12 mouse cellular contexts compared by ENCODE assay signal in the genomic region with DNA sequence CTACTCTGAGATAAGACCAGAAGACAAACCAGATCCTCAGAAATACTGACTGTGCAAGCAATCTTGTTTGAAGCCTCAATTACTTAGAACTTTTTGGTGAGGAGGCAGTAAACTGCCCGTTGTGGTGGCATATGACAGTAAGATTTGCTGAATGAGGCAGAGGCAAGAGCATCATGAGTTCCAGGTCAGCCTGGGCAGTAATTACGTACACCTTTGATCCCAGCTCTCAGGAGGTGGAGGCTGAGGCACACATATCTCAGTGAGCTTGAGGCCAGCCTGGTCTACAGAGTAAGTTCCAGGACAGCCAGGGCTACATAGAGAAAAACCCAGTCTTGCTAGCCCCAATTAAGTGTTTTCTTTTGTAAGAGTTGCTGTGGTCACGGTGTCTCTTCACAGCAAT. TPM values are rescaled to one million over a fixed set of nuclear protein-coding genes. Genes with fewer than 3 reads are reported as not detected.
A peak's percentile ranks its signal among the peaks of the same experiment; 100 is the strongest.
DNase-seq lines count a peak whose midpoint lies in the region; ATAC-seq and TF ChIP-seq lines count a peak whose summit lies in the region.
"Had no signal": no experiment of that assay in that cellular context is flagged by ENCODE, and none has a peak within 500 bp of the region (broad histone marks: within the 10 kb centered on the region; RNA-seq: fewer than 3 reads in every experiment).

No protein-coding gene starts in this region.

- H3K4me3 ChIP-seq in intestine, embryonic 14.5 days (ENCODE audit: low read depth, low read length) = no peak overlapping the region
- H3K4me3 ChIP-seq in intestine, postnatal 0 days (ENCODE audit: low read depth, low read length) = no peak overlapping the region
- no peak overlapping the region for H3K4me3 ChIP-seq in forebrain, embryonic 10.5 days
- H3K4me3 ChIP-seq in hindbrain, embryonic 16.5 days (ENCODE audit: low read length) = no peak overlapping the region
- H3K4me3 ChIP-seq in neural tube, embryonic 13.5 days = no peak overlapping the region
- H3K4me3 ChIP-seq in liver, embryonic 11.5 days (ENCODE audit: low read depth, low read length) = no peak overlapping the region

- H3K36me3 ChIP-seq in intestine, embryonic 14.5 days (ENCODE audit: control insufficient read depth, insufficient read depth, low read length) = peaks cover 11% of the 10 kb centered on the region
- H3K36me3 ChIP-seq in intestine, postnatal 0 days (ENCODE audit: control insufficient read depth, insufficient read depth) = peaks cover 18% of the 10 kb centered on the region
- peaks cover 58% of the 10 kb centered on the region for H3K36me3 ChIP-seq in forebrain, embryonic 10.5 days (replicated peaks)
- H3K36me3 ChIP-seq in hindbrain, embryonic 16.5 days (ENCODE audit: control insufficient read depth, insufficient read depth, low read length) = no peaks in the 10 kb centered on the region
- H3K36me3 ChIP-seq in neural tube, embryonic 13.5 days = no peaks in the 10 kb centered on the region
- H3K36me3 ChIP-seq in liver, embryonic 11.5 days (ENCODE audit: control insufficient read depth, insufficient read depth, low read length) = peaks cover 2% of the 10 kb centered on the region; the same call in 1 of the 2 replicates

- H3K4me1 ChIP-seq in intestine, embryonic 14.5 days (replicated peaks; ENCODE audit: control insufficient read depth, insufficient read depth, low read length) = peaks cover 9% of the 10 kb centered on the region
- H3K4me1 ChIP-seq in intestine, postnatal 0 days (replicated peaks; ENCODE audit: control insufficient read depth, insufficient read depth, low read length) = 0 out of 2 replicates have a peak, but pooled peaks cover 3% of the 10 kb centered on the region
- peaks cover 31% of the 10 kb centered on the region for H3K4me1 ChIP-seq in forebrain, embryonic 10.5 days
- peaks cover 3% of the 10 kb centered on the region; the same call in 1 of the 2 replicates for H3K4me1 ChIP-seq in hindbrain, embryonic 16.5 days (ENCODE audit: control insufficient read depth, insufficient read depth, low read depth, low read length)
- peaks cover 17% of the 10 kb centered on the region for H3K4me1 ChIP-seq in neural tube, embryonic 13.5 days (replicated peaks)
- no peaks in the 10 kb centered on the region; the same call in 1 of the 2 replicates for H3K4me1 ChIP-seq in liver, embryonic 11.5 days (replicated peaks; ENCODE audit: control insufficient read depth, insufficient read depth, low read length)

- no peak for ATAC-seq in intestine, embryonic 14.5 days (replicated peaks; ENCODE audit: low FRiP score, low TSS enrichment, low read depth)
- ATAC-seq in intestine, postnatal 0 days = no peak
- ATAC-seq in hindbrain, embryonic 16.5 days = no peak
- ATAC-seq in neural tube, embryonic 13.5 days (ENCODE audit: low read depth) = no peak
- ATAC-seq in liver, embryonic 11.5 days (replicated peaks; ENCODE audit: low FRiP score) = no peak
- no peak for ATAC-seq in inflammation-experienced regulatory T-cells, adult 6 months

- H3K4me2 ChIP-seq in intestine, embryonic 14.5 days (ENCODE audit: low read length) = no peak overlapping the region
- H3K4me2 ChIP-seq in intestine, postnatal 0 days (replicated peaks; ENCODE audit: low read depth) = no peak overlapping the region
- no peak overlapping the region for H3K4me2 ChIP-seq in hindbrain, embryonic 16.5 days (ENCODE audit: low read length)
- no peak overlapping the region for H3K4me2 ChIP-seq in neural tube, embryonic 13.5 days
- no peak overlapping the region for H3K4me2 ChIP-seq in liver, embryonic 11.5 days

- 62% methylated on average over 3 of the region's 3 CpGs for WGBS in intestine, embryonic 14.5 days
- 73% methylated on average over 3 of the region's 3 CpGs for WGBS in intestine, postnatal 0 days
- 62% methylated on average over 3 of the region's 3 CpGs for WGBS in forebrain, embryonic 10.5 days
- 38% methylated on average over 3 of the region's 3 CpGs for WGBS in hindbrain, embryonic 16.5 days
- 46% methylated on average over 3 of the region's 3 CpGs for WGBS in neural tube, embryonic 13.5 days
- WGBS in liver, embryonic 11.5 days = 75% methylated on average over 3 of the region's 3 CpGs

- no peak for TF ChIP-seq CTCF in intestine, postnatal 0 days (IDR thresholded peaks at IDR 0.05; ENCODE audit: low read depth)

- DNase-seq in intestine, embryonic 14.5 days (ENCODE audit: low spot score) = no peak
- DNase-seq in forebrain, embryonic 10.5 days (ENCODE audit: extremely low spot score, low spot score) = no peak
- DNase-seq in liver, embryonic 11.5 days (ENCODE audit: low spot score) = no peak
- DNase-seq in urinary bladder, postnatal 14 days (ENCODE audit: low spot score) = no peak
- DNase-seq: cerebellum, adult 11 months; kidney, postnatal 10 days; right cerebral cortex, postnatal 25 days had no signal

- no peaks in the 10 kb centered on the region for H3K9me3 ChIP-seq in intestine, embryonic 14.5 days (ENCODE audit: control insufficient read depth, low read length)
- no peaks in the 10 kb centered on the region for H3K9me3 ChIP-seq in intestine, postnatal 0 days (ENCODE audit: control insufficient read depth)
- H3K9me3 ChIP-seq in forebrain, embryonic 10.5 days = no peaks in the 10 kb centered on the region
- no peaks in the 10 kb centered on the region for H3K9me3 ChIP-seq in hindbrain, embryonic 16.5 days (ENCODE audit: control insufficient read depth, low read length)
- H3K9me3 ChIP-seq in neural tube, embryonic 13.5 days = no peaks in the 10 kb centered on the region
- H3K9me3 ChIP-seq in liver, embryonic 11.5 days (ENCODE audit: control insufficient read depth, low read length) = no peaks in the 10 kb centered on the region

- no peak overlapping the region for H3K9ac ChIP-seq in intestine, embryonic 14.5 days (ENCODE audit: low read length)
- no peak overlapping the region for H3K9ac ChIP-seq in intestine, postnatal 0 days (ENCODE audit: low read depth, low read length)
- no peak overlapping the region for H3K9ac ChIP-seq in hindbrain, embryonic 16.5 days (ENCODE audit: low read depth, low read length)
- H3K9ac ChIP-seq in neural tube, embryonic 13.5 days = no peak overlapping the region
- H3K9ac ChIP-seq in liver, embryonic 11.5 days (ENCODE audit: low read depth, low read length) = no peak overlapping the region
- H3K9ac ChIP-seq: liver, embryonic 14.5 days had no signal

- H3K27ac ChIP-seq in intestine, embryonic 14.5 days (ENCODE audit: low read depth) = peak overlapping the region; percentile 12
- no peak overlapping the region for H3K27ac ChIP-seq in intestine, postnatal 0 days (ENCODE audit: low read depth, low read length)
- H3K27ac ChIP-seq in forebrain, embryonic 10.5 days = peak overlapping the region; percentile 36
- H3K27ac ChIP-seq in hindbrain, embryonic 16.5 days (ENCODE audit: low read depth, low read length) = peak overlapping the region; percentile 72
- H3K27ac ChIP-seq in neural tube, embryonic 13.5 days (replicated peaks) = peak overlapping the region; percentile 78
- no peak overlapping the region for H3K27ac ChIP-seq in liver, embryonic 11.5 days (ENCODE audit: low read depth, low read length)
- H3K27ac ChIP-seq: liver, embryonic 14.5 days had no signal

- no peaks in the 10 kb centered on the region for H3K27me3 ChIP-seq in intestine, embryonic 14.5 days (replicated peaks; ENCODE audit: control insufficient read depth, insufficient read depth, low read length)
- no peaks in the 10 kb centered on the region for H3K27me3 ChIP-seq in intestine, postnatal 0 days (replicated peaks; ENCODE audit: control insufficient read depth, insufficient read depth, low read length)
- no peaks in the 10 kb centered on the region for H3K27me3 ChIP-seq in forebrain, embryonic 10.5 days (ENCODE audit: poor library complexity, severe bottlenecking)
- H3K27me3 ChIP-seq in hindbrain, embryonic 16.5 days (replicated peaks; ENCODE audit: control insufficient read depth, insufficient read depth, low read length) = no peaks in the 10 kb centered on the region
- no peaks in the 10 kb centered on the region for H3K27me3 ChIP-seq in neural tube, embryonic 13.5 days
- H3K27me3 ChIP-seq in liver, embryonic 11.5 days (replicated peaks; ENCODE audit: control insufficient read depth, insufficient read depth, low read length) = no peaks in the 10 kb centered on the region

RNA-seq across cellular contexts. Expression of a gene that starts 48.9 kb away (rescaled TPM):
- 56.7 and 56.8 TPM in 2 replicates for polyA plus RNA-seq in intestine, embryonic 14.5 days (2014; fragmentation: Nextera tagmentation; extraction: Ambion mirVana)
- polyA plus RNA-seq in intestine, postnatal 0 days (2015; fragmentation: Nextera tagmentation; extraction: Ambion mirVana) = 18.8 and 19.3 TPM in 2 replicates
- 44.5 and 47.6 TPM in 2 replicates for polyA plus RNA-seq in forebrain, embryonic 10.5 days (2016; fragmentation: Nextera tagmentation; extraction: Ambion mirVana)
- polyA plus RNA-seq in hindbrain, embryonic 16.5 days (2015; fragmentation: Nextera tagmentation; extraction: Ambion mirVana) = 11.1 and 19.0 TPM in 2 replicates
- 22.6 and 26.4 TPM in 2 replicates for polyA plus RNA-seq in neural tube, embryonic 13.5 days (2015; fragmentation: Nextera tagmentation; extraction: Ambion mirVana)
- 17.4 and 18.0 TPM in 2 replicates for polyA plus RNA-seq in liver, embryonic 11.5 days (2014; fragmentation: Nextera tagmentation; extraction: Ambion mirVana)
- polyA plus RNA-seq in inflammation-experienced regulatory T-cells, adult 6 months (2017; shearing (Covaris generic)) = under 1 TPM; 0.36 to 0.40 (median 0.40) TPM

Comparison
In these comparisons a context has a peak if more than half of its experiments do, and no peak if none do; other contexts are left out.
1. H3K27ac ChIP-seq: peak in intestine, embryonic 14.5 days (single experiment), forebrain, embryonic 10.5 days (single experiment), hindbrain, embryonic 16.5 days (single experiment) and neural tube, embryonic 13.5 days (single experiment); none in intestine, postnatal 0 days (single experiment) and liver, embryonic 11.5 days (single experiment).